Comparison of ENCODE assay signal across 9 mouse cellular contexts in the genomic region with DNA sequence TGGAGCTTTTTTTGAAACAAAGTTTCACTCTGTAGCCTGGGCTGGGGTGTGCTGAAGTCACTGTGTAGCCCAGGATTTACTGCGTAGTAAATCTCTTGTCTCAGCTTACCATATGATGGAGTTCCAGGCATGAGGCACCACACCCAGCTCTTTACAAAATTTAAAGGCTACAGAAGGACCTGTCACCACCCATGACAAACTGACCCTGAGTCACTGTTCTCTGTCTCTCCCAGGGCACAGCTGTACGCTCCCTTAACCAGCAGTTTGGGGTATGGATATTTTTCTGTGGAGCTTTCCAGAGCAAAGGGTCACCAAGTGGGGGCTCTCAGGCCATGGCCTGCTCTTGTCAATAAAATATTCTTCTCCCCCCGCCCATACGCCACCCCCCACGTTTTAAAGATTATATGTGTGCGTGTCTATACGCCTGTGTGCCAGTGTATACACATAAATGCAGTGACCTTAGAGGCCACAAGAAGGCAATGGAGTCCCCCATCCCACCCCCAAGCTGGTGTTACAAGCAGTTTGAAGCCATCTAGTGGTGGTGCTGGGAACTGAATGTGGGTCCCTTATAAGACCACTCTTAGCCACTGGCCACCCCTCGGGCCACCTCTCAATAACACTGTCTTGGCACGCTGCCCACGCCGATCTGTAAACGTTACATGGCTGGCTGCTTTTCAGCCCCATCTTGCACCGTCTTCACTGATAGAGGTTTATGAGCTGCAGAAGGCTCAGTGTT. TPM values are rescaled to one million over a fixed set of nuclear protein-coding genes. Genes with fewer than 3 reads are reported as not detected.
DNase-seq lines count a peak whose midpoint lies in the region; ATAC-seq lines count a peak whose summit lies in the region.
"Had no signal": no experiment of that assay in that cellular context is flagged by ENCODE, and none has a peak within 500 bp of the region (broad histone marks: within the 10 kb centered on the region; RNA-seq: fewer than 3 reads in every experiment).

No protein-coding gene starts in this region.

- ATAC-seq in hindbrain, embryonic 12.5 days (ENCODE audit: low FRiP score), result no peak

- 0 out of 2 replicates have a peak, but pooled peaks cover 10% of the 10 kb centered on the region for H3K4me1 ChIP-seq in hindbrain, embryonic 10.5 days (replicated peaks)
- peaks cover 4% of the 10 kb centered on the region; the same call in 1 of the 2 replicates for H3K4me1 ChIP-seq in hindbrain, embryonic 12.5 days

- no peaks in the 10 kb centered on the region for H3K36me3 ChIP-seq in hindbrain, embryonic 10.5 days
- no peaks in the 10 kb centered on the region for H3K36me3 ChIP-seq in hindbrain, embryonic 12.5 days

- 61% methylated on average over 13 of the region's 13 CpGs for WGBS in hindbrain, embryonic 10.5 days
- 60% methylated on average over 13 of the region's 13 CpGs for WGBS in hindbrain, embryonic 12.5 days

- H3K9ac ChIP-seq in hindbrain, embryonic 12.5 days, result no peak overlapping the region

- H3K27ac ChIP-seq in hindbrain, embryonic 10.5 days, result no peak overlapping the region
- no peak overlapping the region for H3K27ac ChIP-seq in hindbrain, embryonic 12.5 days
- H3K27ac ChIP-seq: macrophage had no signal

- DNase-seq in hindbrain, embryonic 10.5 days (ENCODE audit: low spot score), result peak; percentile 67
- DNase-seq in A20 (ENCODE audit: low read depth, low spot score), result peak; percentile 66
- peak; percentile 56 for DNase-seq in WW6 (ENCODE audit: low read depth, low spot score)
- DNase-seq in frontal cortex, postnatal 36 days (ENCODE audit: low spot score in 2 of 2), result peak; percentile 6 to 24
- peak; percentile 80 to 83 for DNase-seq in kidney, postnatal 4 days
- DNase-seq in mesoderm, embryonic 11.5 days (ENCODE audit: low read depth, low spot score), result peak; percentile 82
- peak; percentile 79 for DNase-seq in thymus, postnatal 4 days

- peaks cover 2% of the 10 kb centered on the region; the same call in 1 of the 2 replicates for H3K27me3 ChIP-seq in hindbrain, embryonic 10.5 days (ENCODE audit: insufficient read depth, poor library complexity, severe bottlenecking)
- H3K27me3 ChIP-seq in hindbrain, embryonic 12.5 days, result no peaks in the 10 kb centered on the region

- H3K4me3 ChIP-seq in hindbrain, embryonic 10.5 days, result no peak overlapping the region
- no peak overlapping the region for H3K4me3 ChIP-seq in hindbrain, embryonic 12.5 days

- no peak overlapping the region for H3K4me2 ChIP-seq in hindbrain, embryonic 12.5 days (replicated peaks)

- H3K9me3 ChIP-seq in hindbrain, embryonic 10.5 days, result no peaks in the 10 kb centered on the region
- H3K9me3 ChIP-seq in hindbrain, embryonic 12.5 days (replicated peaks), result no peaks in the 10 kb centered on the region

RNA-seq across cellular contexts. Expression of a gene that starts 34.8 kb away (rescaled TPM):
- 12.6 and 15.3 TPM in 2 replicates for polyA plus RNA-seq in hindbrain, embryonic 10.5 days (2016; fragmentation: Nextera tagmentation; extraction: Ambion mirVana)
- 11.9 and 12.2 TPM in 2 replicates for polyA plus RNA-seq in hindbrain, embryonic 12.5 days (2016; fragmentation: Nextera tagmentation; extraction: Ambion mirVana)

RNA-seq across cellular contexts. Expression of a gene that starts 43.6 kb away (rescaled TPM):
- 1.4 TPM in 2 replicates for polyA plus RNA-seq in hindbrain, embryonic 10.5 days (2016; fragmentation: Nextera tagmentation; extraction: Ambion mirVana)
- polyA plus RNA-seq in hindbrain, embryonic 12.5 days (2016; fragmentation: Nextera tagmentation; extraction: Ambion mirVana), result 0.77 and 0.88 TPM in 2 replicates
- polyA plus RNA-seq: macrophage had no signal

Comparison
In these comparisons a context has a peak if more than half of its experiments do, and no peak if none do; other contexts are left out.
1. DNase-seq: peak in every context shown above with its lines; median percentile 82 in mesoderm, embryonic 11.5 days; 82 in kidney, postnatal 4 days; 79 in thymus, postnatal 4 days; 67 in hindbrain, embryonic 10.5 days; 66 in A20; 56 in WW6; 15 in frontal cortex, postnatal 36 days.